ENCODE assay signal across 8 mouse cellular contexts in the genomic region with DNA sequence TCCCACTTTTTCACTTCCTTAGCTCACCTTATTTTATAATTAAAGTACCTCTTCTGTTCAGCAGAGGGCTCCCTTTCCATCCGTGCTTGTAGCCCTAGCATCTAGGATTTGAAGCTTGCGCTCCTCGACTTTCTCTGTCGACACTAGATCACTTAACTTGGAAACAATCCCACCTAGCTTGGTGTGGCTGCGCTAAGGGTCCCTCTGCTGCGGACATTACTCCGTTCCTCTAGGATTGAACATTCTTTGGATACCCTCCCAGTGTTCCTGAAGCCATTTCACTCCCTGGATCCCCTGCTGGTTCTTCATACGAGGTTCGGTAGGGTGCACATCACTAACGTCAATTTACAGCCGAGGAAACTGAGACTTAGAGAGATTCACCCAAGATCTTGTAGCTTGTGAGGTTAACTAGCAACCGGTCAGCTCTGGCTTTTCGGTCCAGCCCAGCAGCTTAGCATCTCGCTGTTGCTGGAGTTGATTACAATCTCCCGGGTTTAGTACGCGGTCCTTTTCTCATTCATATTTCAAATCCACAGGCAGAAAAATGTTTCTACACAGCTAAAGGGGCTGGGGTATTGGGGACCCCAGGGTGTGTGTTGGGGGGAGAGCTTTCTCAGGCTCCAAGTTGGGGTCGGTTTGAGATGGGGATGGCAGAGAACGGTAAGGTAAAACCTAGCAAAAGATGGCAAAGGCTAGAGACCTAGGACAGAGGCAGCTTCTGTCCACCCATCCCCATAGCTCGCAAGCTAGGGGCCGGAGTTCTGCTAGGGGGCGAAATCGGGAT. TPM values are rescaled to one million over a fixed set of nuclear protein-coding genes. Genes with fewer than 3 reads are reported as not detected.
A peak's percentile ranks its signal among the peaks of the same experiment; 100 is the strongest.
DNase-seq lines count a peak whose midpoint lies in the region; ATAC-seq lines count a peak whose summit lies in the region.

No protein-coding gene starts in this region.

- no peaks in the 10 kb centered on the region for H3K36me3 ChIP-seq in limb, embryonic 12.5 days
- H3K36me3 ChIP-seq in midbrain, embryonic 16.5 days (ENCODE audit: control insufficient read depth, insufficient read depth, low read length) = no peaks in the 10 kb centered on the region

- peaks cover 89% of the 10 kb centered on the region for H3K27me3 ChIP-seq in limb, embryonic 12.5 days
- peaks cover 5% of the 10 kb centered on the region for H3K27me3 ChIP-seq in midbrain, embryonic 16.5 days (ENCODE audit: control insufficient read depth, insufficient read depth, low read depth, low read length)

- no peaks in the 10 kb centered on the region for H3K9me3 ChIP-seq in limb, embryonic 12.5 days
- H3K9me3 ChIP-seq in midbrain, embryonic 16.5 days (replicated peaks; ENCODE audit: control insufficient read depth, low read length, poor library complexity, severe bottlenecking) = no peaks in the 10 kb centered on the region

- peak; percentile 33 to 84 for DNase-seq in adrenal gland, adult (ENCODE audit: inconsistent age in 2 of 2, low spot score in 1 of 2)
- no peak for DNase-seq in adrenal gland, postnatal 25 days
- peak; percentile 62 to 68 for DNase-seq in cerebellum, postnatal 25 days
- DNase-seq in heart, adult 18-20 months = peak; percentile 40 to 65
- peak; percentile 53 for DNase-seq in kidney, adult 18-20 months

- H3K27ac ChIP-seq in limb, embryonic 12.5 days = no peak overlapping the region
- peak overlapping the region; percentile 70 for H3K27ac ChIP-seq in midbrain, embryonic 16.5 days (ENCODE audit: low read length)

- 1% methylated on average over 23 of the region's 23 CpGs for WGBS in limb, embryonic 12.5 days
- under 1% methylated on average over 23 of the region's 23 CpGs for WGBS in midbrain, embryonic 16.5 days

- peak overlapping the region; percentile 99 for H3K4me2 ChIP-seq in limb, embryonic 12.5 days
- H3K4me2 ChIP-seq in midbrain, embryonic 16.5 days (ENCODE audit: low read length) = peak overlapping the region; percentile 94

- peak overlapping the region; percentile 46; the same call in 1 of the 2 replicates for H3K9ac ChIP-seq in limb, embryonic 12.5 days (replicated peaks)
- peak overlapping the region; percentile 85 for H3K9ac ChIP-seq in midbrain, embryonic 16.5 days (ENCODE audit: low read depth, low read length)

- ATAC-seq in limb, embryonic 12.5 days (ENCODE audit: insufficient number of reproducible peaks, insufficient read depth, low FRiP score, low TSS enrichment, low read depth) = no peak; the same call in 1 of the 2 replicates
- ATAC-seq in midbrain, embryonic 16.5 days = peak; percentile 33; the same call in 1 of the 2 replicates
- no peak for ATAC-seq in CD4-positive, CD25-positive, alpha-beta regulatory T cell, adult 4 months

- H3K4me3 ChIP-seq in limb, embryonic 12.5 days (replicated peaks) = peak overlapping the region; percentile 60
- H3K4me3 ChIP-seq in midbrain, embryonic 16.5 days (ENCODE audit: low read depth, low read length) = peak overlapping the region; percentile 82

- H3K4me1 ChIP-seq in limb, embryonic 12.5 days (replicated peaks) = peaks cover 14% of the 10 kb centered on the region
- H3K4me1 ChIP-seq in midbrain, embryonic 16.5 days (ENCODE audit: control insufficient read depth, insufficient read depth, low read length) = peaks cover 7% of the 10 kb centered on the region; the same call in 1 of the 2 replicates

RNA-seq across cellular contexts. Expression of a gene that starts 0.4 kb away (rescaled TPM):
- total RNA-seq in adrenal gland, postnatal 25 days (2021) = 5.4 and 6.4 TPM in 2 replicates
- total RNA-seq in heart, adult 18-20 months (2021) = 1 to 10 TPM; 3.2 to 3.8 TPM
- 9.4 and 10.0 TPM in 2 replicates for polyA plus RNA-seq in limb, embryonic 12.5 days (2016; fragmentation: Nextera tagmentation; extraction: Ambion mirVana)
- 17.5 and 18.0 TPM in 2 replicates for polyA plus RNA-seq in midbrain, embryonic 16.5 days (2015; fragmentation: Nextera tagmentation; extraction: Ambion mirVana)
- not detected for polyA plus RNA-seq in CD4-positive, CD25-positive, alpha-beta regulatory T cell, adult 4 months (2017; shearing (Covaris generic))

RNA-seq across cellular contexts. Expression of a gene that starts 49.9 kb away (rescaled TPM):
- total RNA-seq in adrenal gland, postnatal 25 days (2021) = 15.1 and 21.7 TPM in 2 replicates
- total RNA-seq in heart, adult 18-20 months (2021) = 1 to 10 TPM; 4.6 to 4.9 TPM
- 24.1 and 27.9 TPM in 2 replicates for polyA plus RNA-seq in limb, embryonic 12.5 days (2016; fragmentation: Nextera tagmentation; extraction: Ambion mirVana)
- 12.0 and 14.4 TPM in 2 replicates for polyA plus RNA-seq in midbrain, embryonic 16.5 days (2015; fragmentation: Nextera tagmentation; extraction: Ambion mirVana)
- not detected for polyA plus RNA-seq in CD4-positive, CD25-positive, alpha-beta regulatory T cell, adult 4 months (2017; shearing (Covaris generic))

Comparison
In these comparisons a context has a peak if more than half of its experiments do, and no peak if none do; other contexts are left out.
1. RNA of a gene that starts 0.4 kb away (polyA plus RNA-seq): 17.5 to 18.0 TPM in midbrain, embryonic 16.5 days and 9.4 to 10.0 TPM in limb, embryonic 12.5 days; not detected in CD4-positive, CD25-positive, alpha-beta regulatory T cell, adult 4 months; every median in the first group is over 10 times any median in the second.
2. RNA of a gene that starts 49.9 kb away (polyA plus RNA-seq): 24.1 to 27.9 TPM in limb, embryonic 12.5 days and 12.0 to 14.4 TPM in midbrain, embryonic 16.5 days; not detected in CD4-positive, CD25-positive, alpha-beta regulatory T cell, adult 4 months; every median in the first group is over 10 times any median in the second.